Mouse (Mus musculus) heart, postnatal 0 days (tissue): Measurements from ENCODE around the gene Dpm3.

Experiments
- CTCF ChIP-seq: IDR thresholded peaks from 2 replicates; pipeline ENCODE4 v1.5.1; 2016; ENCODE audit warnings: antibody characterized with exemption, control low read depth, low read depth
- EP300 ChIP-seq: IDR thresholded peaks from 2 replicates; pipeline ENCODE4 v1.6.1; 2016; ENCODE audit warnings: antibody characterized with exemption, low read depth

GRCm38 (mm10) chr3:89314340-89314739 lies 55.2 kb downstream of the Dpm3 start:
- TF ChIP-seq CTCF = no peak
- no peak for TF ChIP-seq EP300
